Mouse (Mus musculus) C2C12 (cell line): ENCODE data around the gene Fastk. TPM values are rescaled to one million over a fixed set of nuclear protein-coding genes. Genes with fewer than 3 reads are reported as not detected.

Experiments
- H3K27me3 ChIP-seq: one replicate; pipeline ENCODE4 v1.6.1; 2011; ENCODE audit not compliant: control insufficient read depth, insufficient read depth, insufficient read length
- H3K36me3 ChIP-seq: one replicate; pipeline ENCODE4 v1.6.1; 2011; ENCODE audit not compliant: control insufficient read depth, insufficient read depth
- H3K4me3 ChIP-seq: one replicate; pipeline ENCODE4 v1.5.1; 2011; ENCODE audit warnings: mild to moderate bottlenecking, control low read depth; ENCODE audit not compliant: poor library complexity, insufficient read depth, severe bottlenecking
- H3K79me2 ChIP-seq: one replicate; pipeline ENCODE4 v1.6.1; 2011; ENCODE audit not compliant: control insufficient read depth, insufficient read depth
- H3K79me3 ChIP-seq: one replicate; pipeline ENCODE4 v1.6.1; 2011; ENCODE audit warnings: low read depth, control low read depth
- H3ac ChIP-seq: one replicate; pipeline ENCODE3; 2011; ENCODE audit warnings: low read depth; ENCODE audit not compliant: control insufficient read depth, insufficient read length
- CEBPB ChIP-seq: IDR thresholded peaks from one replicate; pipeline ENCODE4 v1.6.1; 2011; ENCODE audit warnings: low read depth, mild to moderate bottlenecking, control low read depth, moderate library complexity
- CTCF ChIP-seq: IDR thresholded peaks from one replicate; pipeline ENCODE4 v1.5.1; 2011; ENCODE audit not compliant: control insufficient read depth, insufficient read depth, insufficient read length
- FOSL1 ChIP-seq: IDR thresholded peaks from one replicate; pipeline ENCODE4 v1.8.0; 2011; ENCODE audit warnings: mild to moderate bottlenecking, low read length; ENCODE audit not compliant: poor library complexity, insufficient read depth, severe bottlenecking
- MAX ChIP-seq: IDR thresholded peaks from one replicate; pipeline ENCODE4 v1.6.1; 2011; ENCODE audit warnings: mild to moderate bottlenecking, control low read depth
- MYOD1 ChIP-seq: IDR thresholded peaks from one replicate; pipeline ENCODE4 v1.6.1; 2011; ENCODE audit warnings: low read depth; ENCODE audit not compliant: control insufficient read depth, insufficient read length
- MYOG ChIP-seq: IDR thresholded peaks from one replicate; pipeline ENCODE4 v1.6.1; 2011; ENCODE audit not compliant: control insufficient read depth, insufficient read length; ENCODE audit errors: extremely low read depth
- USF1 ChIP-seq: IDR thresholded peaks from one replicate; pipeline ENCODE4 v1.6.1; 2011; ENCODE audit warnings: low read depth, mild to moderate bottlenecking, control low read depth, moderate library complexity
- polyA plus RNA-seq: library from polyadenylated mRNA; unstranded; fragments of >200 nt; fragmentation: generic; extraction: Trizol; gene quantifications from one replicate; pipeline ENCODE4 v1.2.1, GENCODE M21; 2012; ENCODE audit warnings: missing spikeins

Fastk gene
- polyA plus RNA-seq, 1 experiment: 90.3 TPM

DNA sequence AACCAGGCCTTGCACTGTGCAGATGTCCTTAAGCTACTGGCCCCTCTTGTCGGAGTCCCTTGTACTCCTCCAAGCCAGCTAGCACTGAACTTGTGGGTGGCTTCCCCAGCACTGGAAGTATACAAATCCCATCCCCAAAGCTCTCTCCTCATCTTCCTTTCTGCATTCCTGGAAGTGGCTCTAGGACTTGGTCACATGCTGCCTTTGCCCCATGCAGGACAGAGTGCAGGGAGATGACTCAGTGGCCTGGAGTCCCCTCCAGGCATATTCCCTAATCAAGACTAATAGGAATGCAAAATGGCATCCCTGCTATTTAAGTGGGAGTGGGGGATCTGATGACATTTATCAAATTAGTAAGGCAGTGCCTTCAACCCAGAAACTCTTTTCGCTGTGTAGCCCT, 33.0 kb downstream of the Fastk start:
- no peak overlapping the region for H3K4me3 ChIP-seq
- H3K27me3 ChIP-seq: no peaks in the 10 kb centered on the region
- H3ac ChIP-seq: no peak overlapping the region
- no peaks in the 10 kb centered on the region for H3K79me2 ChIP-seq
- no peak for TF ChIP-seq MYOG
- TF ChIP-seq USF1: peak; percentile 52
- peaks cover under 1% of the 10 kb centered on the region for H3K36me3 ChIP-seq
- H3K79me3 ChIP-seq: no peaks in the 10 kb centered on the region

DNA sequence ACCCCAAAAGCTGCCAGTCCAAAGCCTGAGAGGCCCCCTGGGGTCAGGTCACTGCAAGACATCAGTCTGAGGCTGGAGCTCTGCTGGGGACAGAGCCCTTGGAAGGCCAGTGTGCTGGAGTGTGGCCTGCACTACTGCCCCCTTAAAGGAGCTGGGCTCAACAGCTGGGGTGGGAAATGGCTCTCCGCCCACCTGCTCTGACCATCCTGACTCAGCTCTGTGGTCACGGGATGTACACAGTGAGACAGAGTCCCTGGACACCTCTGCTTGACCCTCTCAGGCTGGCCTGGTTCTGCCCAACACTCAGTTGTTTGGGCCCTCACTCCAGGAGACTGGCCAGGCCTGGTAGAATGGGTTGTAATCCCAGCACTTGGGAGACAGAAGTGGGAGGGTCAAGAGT, 35.6 kb downstream of the Fastk start:
- peaks cover 5% of the 10 kb centered on the region for H3K36me3 ChIP-seq
- no peak overlapping the region for H3ac ChIP-seq
- peak; percentile 87 for TF ChIP-seq MYOD1
- TF ChIP-seq CEBPB: no peak
- peak; percentile 67 for TF ChIP-seq USF1
- no peak for TF ChIP-seq MAX
- no peaks in the 10 kb centered on the region for H3K79me3 ChIP-seq
- no peak overlapping the region for H3K4me3 ChIP-seq
- H3K27me3 ChIP-seq: no peaks in the 10 kb centered on the region
- H3K79me2 ChIP-seq: no peaks in the 10 kb centered on the region

DNA sequence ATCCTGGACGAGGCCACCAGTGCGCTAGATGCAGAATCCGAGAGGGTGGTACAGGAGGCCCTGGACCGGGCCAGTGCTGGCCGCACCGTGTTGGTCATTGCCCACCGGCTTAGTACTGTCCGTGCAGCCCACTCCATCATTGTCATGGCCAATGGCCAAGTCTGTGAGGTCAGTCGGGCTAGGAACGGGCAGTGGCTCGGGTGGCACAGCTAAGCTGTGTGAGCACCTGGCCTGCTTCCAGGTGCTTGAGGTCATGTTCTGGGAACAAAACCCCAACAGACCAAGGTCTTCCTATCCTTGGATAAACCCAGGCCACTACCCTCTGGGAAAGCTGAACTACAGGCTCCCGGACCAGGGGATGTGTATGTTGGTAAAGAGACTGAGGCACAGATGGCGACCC, 36.4 kb downstream of the Fastk start:
- H3K79me3 ChIP-seq: no peaks in the 10 kb centered on the region
- TF ChIP-seq MYOD1: no peak
- no peak overlapping the region for H3ac ChIP-seq
- H3K36me3 ChIP-seq: peaks cover 5% of the 10 kb centered on the region
- H3K4me3 ChIP-seq: no peak overlapping the region
- H3K27me3 ChIP-seq: no peaks in the 10 kb centered on the region
- no peaks in the 10 kb centered on the region for H3K79me2 ChIP-seq

DNA sequence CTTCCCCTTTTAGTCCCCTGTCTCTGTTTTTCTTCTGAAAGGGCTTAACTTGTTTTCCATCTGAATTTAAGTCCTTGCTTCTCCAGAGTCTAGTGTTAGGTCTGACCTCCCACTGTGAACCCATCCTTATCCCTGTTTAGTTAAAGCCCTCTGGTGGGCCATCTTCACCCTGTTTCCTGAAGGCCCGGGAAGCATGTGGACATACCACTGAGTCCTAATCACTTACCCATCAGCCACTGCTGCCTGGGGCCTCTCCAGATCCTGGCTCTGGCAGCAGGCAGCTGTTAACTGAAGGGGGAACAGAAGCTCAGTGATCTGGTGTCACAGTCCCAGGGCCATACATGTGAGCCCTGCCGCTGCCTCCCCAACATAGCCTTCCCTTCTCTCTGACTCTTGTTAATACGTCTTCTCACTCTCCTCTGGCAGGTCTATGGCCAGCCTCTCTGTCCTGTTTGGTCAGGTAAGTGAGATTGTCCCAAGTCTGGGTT, 39.7 kb downstream of the Fastk start:
- Histone ChIP-seq H3K36me3 (peaks cover 11% of the 10 kb centered on the region), H3K27me3 (no peaks in the 10 kb centered on the region), H3K79me3 (no peaks in the 10 kb centered on the region), H3ac (no peak overlapping the region), H3K79me2 (no peaks in the 10 kb centered on the region), H3K4me3 (no peak overlapping the region)
- TF ChIP-seq CTCF: no peak
- TF ChIP-seq CEBPB: no peak
- TF ChIP-seq MAX: peak; percentile 64
- TF ChIP-seq FOSL1: no peak
- peak; percentile 12 for TF ChIP-seq MYOD1

DNA sequence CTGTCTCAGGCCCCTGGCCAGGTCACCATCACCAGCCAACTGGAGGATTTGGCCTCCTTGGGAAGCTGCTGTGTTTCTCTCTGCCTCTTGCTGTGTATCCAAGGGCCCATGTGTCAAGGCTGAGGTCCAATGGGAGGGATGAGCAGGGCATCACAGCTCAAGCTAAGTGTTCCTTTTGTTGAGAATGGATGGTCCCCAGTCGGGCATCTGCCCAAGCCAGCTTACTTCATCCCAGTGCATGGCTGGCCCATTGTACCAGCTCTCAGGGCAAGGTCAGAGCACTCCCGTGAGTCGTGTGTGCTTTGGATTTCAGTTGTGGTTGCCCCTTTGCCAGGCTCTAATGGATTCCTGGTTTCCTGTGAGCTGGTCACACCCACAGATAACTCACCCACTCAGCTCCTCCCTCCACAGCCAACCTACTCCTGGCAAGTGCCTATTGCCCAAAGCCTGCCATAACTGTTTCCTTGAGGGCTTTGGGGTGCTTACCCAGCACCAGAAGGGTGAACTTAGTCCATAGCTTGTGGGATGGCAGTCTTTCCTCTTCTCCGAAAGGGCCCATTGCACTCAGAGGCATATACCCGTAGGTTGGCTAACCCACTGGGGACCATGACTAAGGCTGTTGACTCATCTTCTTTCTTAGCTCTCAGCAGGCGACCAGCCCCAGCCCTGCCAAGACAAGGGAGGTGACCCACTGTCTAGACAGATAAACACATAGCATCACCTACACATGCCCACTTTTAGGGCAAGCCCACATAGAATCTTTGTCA, 40.3 kb downstream of the Fastk start:
- no peak for TF ChIP-seq MYOG
- peak; percentile 29 for TF ChIP-seq FOSL1
- TF ChIP-seq CEBPB: peak; percentile 43
- H3K4me3 ChIP-seq: no peak overlapping the region
- no peaks in the 10 kb centered on the region for H3K79me2 ChIP-seq
- H3K36me3 ChIP-seq: peaks cover 11% of the 10 kb centered on the region
- no peak overlapping the region for H3ac ChIP-seq
- H3K79me3 ChIP-seq: no peaks in the 10 kb centered on the region
- no peaks in the 10 kb centered on the region for H3K27me3 ChIP-seq

DNA sequence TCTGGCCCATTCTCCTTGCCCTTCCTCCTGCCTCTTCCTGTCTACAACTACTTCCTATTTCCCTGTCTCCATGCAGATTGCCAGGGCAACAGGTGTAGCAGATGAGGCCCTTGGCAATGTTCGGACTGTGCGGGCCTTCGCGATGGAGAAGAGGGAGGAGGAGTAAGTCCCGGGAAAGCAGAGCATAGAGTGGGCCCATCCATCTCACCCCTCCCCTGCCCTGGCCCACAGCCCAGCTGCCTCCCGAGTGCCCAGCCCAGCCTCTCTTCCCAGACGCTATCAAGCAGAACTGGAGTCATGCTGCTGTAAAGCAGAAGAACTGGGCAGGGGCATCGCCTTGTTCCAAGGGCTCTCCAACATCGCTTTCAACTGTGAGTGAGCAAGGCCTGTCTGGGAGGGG, 43.1 kb downstream of the Fastk start:
- peaks cover 9% of the 10 kb centered on the region for H3K36me3 ChIP-seq
- no peaks in the 10 kb centered on the region for H3K79me3 ChIP-seq

More for the DNA sequence above, 43.1 kb downstream of the Fastk start:
- TF ChIP-seq FOSL1: no peak
- TF ChIP-seq MYOD1: no peak
- no peak for TF ChIP-seq MAX
- no peak for TF ChIP-seq CEBPB
- no peak for TF ChIP-seq USF1
- TF ChIP-seq MYOG: no peak
- no peak for TF ChIP-seq CTCF
- Histone ChIP-seq H3K79me2 (no peaks in the 10 kb centered on the region), H3K4me3 (no peak overlapping the region), H3K27me3 (no peaks in the 10 kb centered on the region), H3ac (no peak overlapping the region)
